Mouse (Mus musculus) ES-Bruce4 (cell line): Measurements from ENCODE around the gene Veph1.

ENCODE experiments used
- CTCF ChIP-seq: IDR thresholded peaks from one replicate; pipeline ENCODE4 v1.8.1; 2011; ENCODE audit warnings: low read depth, low read length
- EP300 ChIP-seq: IDR thresholded peaks from 2 replicates; pipeline ENCODE4 v1.6.1; 2011; ENCODE audit warnings: low read depth, low read length; ENCODE audit not compliant: insufficient read depth

GRCm38 (mm10) chr3:66254504-66255105, 42.0 kb downstream of the Veph1 start:
- no peak for TF ChIP-seq EP300
- TF ChIP-seq CTCF, result no peak
